Mouse (Mus musculus) midbrain, embryonic 10.5 days (tissue): Measurements from ENCODE around the gene Carhsp1. TPM values are rescaled to one million over a fixed set of nuclear protein-coding genes. Genes with fewer than 3 reads are reported as not detected.

Source experiments
- DNase-seq: peaks from one replicate; pipeline ENCODE4 v3.0.0-alpha.2; 2017; ENCODE audit warnings: low spot score
- H3K27ac ChIP-seq: fragments of 300-500 bp; sonication (generic); replicated peaks from 2 replicates; pipeline ENCODE4 v1.5.1; 2016; ENCODE audit warnings: mild to moderate bottlenecking
- H3K27me3 ChIP-seq: fragments of 300-500 bp; sonication (generic); 2 replicates; pipeline ENCODE4 v1.6.1; 2016; ENCODE audit warnings: low read depth, mild to moderate bottlenecking; ENCODE audit not compliant: poor library complexity, severe bottlenecking
- H3K36me3 ChIP-seq: fragments of 300-500 bp; sonication (generic); 2 replicates; pipeline ENCODE4 v1.6.1; 2016; ENCODE audit warnings: mild to moderate bottlenecking, moderate library complexity
- H3K4me1 ChIP-seq: fragments of 300-500 bp; sonication (generic); 2 replicates; pipeline ENCODE4 v1.6.1; 2016
- H3K4me3 ChIP-seq: fragments of 300-500 bp; sonication (generic); 2 replicates; pipeline ENCODE4 v1.5.1; 2016; ENCODE audit warnings: mild to moderate bottlenecking, moderate library complexity
- H3K9me3 ChIP-seq: fragments of 300-500 bp; sonication (generic); replicated peaks from 2 replicates; pipeline ENCODE4 v1.6.1; 2016; ENCODE audit warnings: mild to moderate bottlenecking
- WGBS: fragments of 180-500 bp; shearing (Covaris S2); methylation state at CpG from one replicate; pipeline ENCODE4 v1.1.7; 2016; 5-methylcytosine and 5-hydroxymethylcytosine counted together
- microRNA-seq: library from miRNA; unstranded; fragments of <30 nt; microRNA quantifications from one replicate; pipeline ENCODE4, GENCODE M21; 2017
- polyA plus RNA-seq: library from polyadenylated mRNA; unstranded; fragments of >200 nt; fragmentation: Nextera tagmentation; extraction: Ambion mirVana; gene quantifications from 2 replicates; pipeline ENCODE4 v1.2.1, GENCODE M21; 2016

Gene Carhsp1
- polyA plus RNA-seq, 1 experiment from 2014 or later: 197 TPM

- H3K36me3 ChIP-seq: 0 out of 2 replicates have a peak, but pooled peaks cover 6% of the 10 kb centered on the region
- 82% methylated on average over 16 of the region's 16 CpGs for WGBS
- H3K4me3 ChIP-seq: no peak overlapping the region
- peaks cover 21% of the 10 kb centered on the region for H3K4me1 ChIP-seq
- no peak for DNase-seq
- H3K27ac ChIP-seq: no peak overlapping the region
- H3K27me3 ChIP-seq: peaks cover 27% of the 10 kb centered on the region
- H3K9me3 ChIP-seq: peaks cover 4% of the 10 kb centered on the region; the same call in 1 of the 2 replicates
These were observed 51.4 kb downstream of the Carhsp1 start for GRCm38 (mm10) chr16:8620315-8621115.

GRCm38 (mm10) chr16:8619659-8620314 is 52.2 kb downstream of the Carhsp1 start:
- Histone ChIP-seq H3K36me3 (0 out of 2 replicates have a peak, but pooled peaks cover 6% of the 10 kb centered on the region), H3K4me1 (peaks cover 21% of the 10 kb centered on the region), H3K9me3 (peaks cover 4% of the 10 kb centered on the region; the same call in 1 of the 2 replicates), H3K4me3 (no peak overlapping the region), H3K27ac (0 out of 2 replicates have a peak overlapping the region, but pooled peaks have one; percentile 10), H3K27me3 (peaks cover 27% of the 10 kb centered on the region)
- DNase-seq: peak; percentile 28
- 43% methylated on average over 10 of the region's 10 CpGs for WGBS

GRCm38 (mm10) chr16:8613447-8613846 is 58.5 kb downstream of the Carhsp1 start:
- Histone ChIP-seq H3K4me3 (no peak overlapping the region), H3K36me3 (no peaks in the 10 kb centered on the region), H3K9me3 (no peaks in the 10 kb centered on the region), H3K27ac (no peak overlapping the region), H3K27me3 (peaks cover 14% of the 10 kb centered on the region), H3K4me1 (no peaks in the 10 kb centered on the region)
- no peak for DNase-seq
- WGBS: 88% methylated on average over 3 of the region's 3 CpGs

GRCm38 (mm10) chr16:8613039-8613438 is 58.9 kb downstream of the Carhsp1 start:
- Histone ChIP-seq H3K4me3 (no peak overlapping the region), H3K9me3 (no peaks in the 10 kb centered on the region), H3K36me3 (no peaks in the 10 kb centered on the region), H3K4me1 (no peaks in the 10 kb centered on the region), H3K27ac (no peak overlapping the region), H3K27me3 (peaks cover 11% of the 10 kb centered on the region)
- DNase-seq: no peak
- WGBS: 91% methylated on average over 4 of the region's 4 CpGs

GRCm38 (mm10) chr16:8612214-8613005 is 59.5 kb downstream of the Carhsp1 start:
- Histone ChIP-seq H3K9me3 (no peaks in the 10 kb centered on the region), H3K36me3 (no peaks in the 10 kb centered on the region), H3K4me1 (no peaks in the 10 kb centered on the region), H3K27me3 (peaks cover 4% of the 10 kb centered on the region), H3K27ac (no peak overlapping the region), H3K4me3 (no peak overlapping the region)
- 89% methylated on average over 8 of the region's 8 CpGs for WGBS
- no peak for DNase-seq

- WGBS: 78% methylated on average over 3 of the region's 3 CpGs
- Histone ChIP-seq H3K4me3 (no peak overlapping the region), H3K9me3 (no peaks in the 10 kb centered on the region), H3K4me1 (peaks cover 2% of the 10 kb centered on the region; the same call in 1 of the 2 replicates), H3K27ac (no peak overlapping the region), H3K36me3 (no peaks in the 10 kb centered on the region), H3K27me3 (no peaks in the 10 kb centered on the region)
- DNase-seq: no peak
These were observed 61.6 kb downstream of the Carhsp1 start for GRCm38 (mm10) chr16:8610397-8610796.

Small RNA genes within 50 kb of the gene (microRNA-seq; reads per million reads assigned to microRNA genes)
- not detected for gene Gm22137

Other genes starting within 250 kb of the Carhsp1 start
- gene Tmem114, start 247.0 kb downstream of the Carhsp1 start, polyA plus RNA-seq: not detected in 2 replicates
- 23.6 and 25.7 TPM in 2 replicates for gene Mettl22, start 201.4 kb downstream of the Carhsp1 start, polyA plus RNA-seq
- 16.4 and 23.4 TPM in 2 replicates for gene Abat, start 158.7 kb downstream of the Carhsp1 start, polyA plus RNA-seq
- gene Pmm2, start 34.5 kb downstream of the Carhsp1 start, polyA plus RNA-seq: 50.5 and 51.9 TPM in 2 replicates
- gene Tmem186, start 34.4 kb downstream of the Carhsp1 start, polyA plus RNA-seq: 25.7 and 27.9 TPM in 2 replicates
- not detected in 2 replicates for gene Gm5767, start 8.6 kb upstream of the Carhsp1 start, polyA plus RNA-seq
- 25.0 and 28.1 TPM in 2 replicates for gene Usp7, start 120.2 kb upstream of the Carhsp1 start, polyA plus RNA-seq
- gene 1810013L24Rik, start 157.9 kb upstream of the Carhsp1 start, polyA plus RNA-seq: 19.0 and 21.5 TPM in 2 replicates